Mouse (Mus musculus) adrenal gland, postnatal 4 days (tissue): Measurements from ENCODE around the gene Vmn1r72. TPM values are rescaled to one million over a fixed set of nuclear protein-coding genes. Genes with fewer than 3 reads are reported as not detected.
A peak's percentile ranks its signal among the peaks of the same experiment; 100 is the strongest.
"Not testable (repeated sequence)": the region's sequence is repeated elsewhere in the genome, so short reads cannot be mapped to it uniquely, and the experiment has no call there.

Experiments
- DNase-seq, 2 experiments: peaks; one replicate each; pipeline ENCODE4 v3.0.0; 2021 to 2022; ENCODE audit warnings: low spot score in 2 of 2, mixed read lengths in 2 of 2
- long read RNA-seq, 2 experiments: library from polyadenylated mRNA; stranded (forward); transcript quantifications; one replicate each; pipeline ENCODE4 v2.0.0; 2021
- total RNA-seq, 2 experiments: library from RNA; stranded (reverse); gene quantifications; 2 replicates each; pipeline ENCODE4 v1.2.3; 2021

The Vmn1r72 gene
- total RNA-seq, result not detected
- long read RNA-seq, experiment 1, result 0 reads
- long read RNA-seq, experiment 2, result 0 reads

- not testable (repeated sequence) for DNase-seq
These were observed at the start of gene Vmn1r72 for GRCm38 (mm10) chr7:11680047-11680446. Gene Vmn1r72, minus strand, starts transcription at chr7:11680147.

- DNase-seq, result peak in 1 of 2 experiments; percentile 2
These were observed 62.9 kb downstream of the Vmn1r72 start for GRCm38 (mm10) chr7:11617082-11617481.

Other genes with a start within 250 kb of the Vmn1r72 start
- gene Zscan4-ps2, start 165.8 kb downstream of the Vmn1r72 start, total RNA-seq, result not detected
- not detected for gene Zscan4-ps3, start 70.8 kb downstream of the Vmn1r72 start, total RNA-seq
- not detected for gene Vmn1r73, start 50.1 kb upstream of the Vmn1r72 start, total RNA-seq
- gene Vmn1r74, start 153.8 kb upstream of the Vmn1r72 start, total RNA-seq, result not detected
- not detected for gene Vmn1r75, start 194.5 kb upstream of the Vmn1r72 start, total RNA-seq